Mouse (Mus musculus) left cerebral cortex, postnatal 14 days (tissue): Measurements from ENCODE around the gene Tmem266. TPM values are rescaled to one million over a fixed set of nuclear protein-coding genes. Genes with fewer than 3 reads are reported as not detected.

ENCODE experiments used
- DNase-seq, 2 experiments: peaks; one replicate each; pipeline ENCODE4 v3.0.0; 2021 to 2022; ENCODE audit warnings: low spot score in 2 of 2, mixed read lengths in 1 of 2
- intact Hi-C: fragments of 180-260 bp; cut with DNase I; formaldehyde crosslinking; loops from one replicate; pipeline ENCODE4 v1.15.1; 2025
- total RNA-seq, 2 experiments: library from RNA; stranded (reverse); gene quantifications; 2 replicates each; pipeline ENCODE4 v1.2.3; 2021

The Tmem266 gene
- total RNA-seq, 2 experiments from 2014 or later: 9.5 to 10.5 TPM

- intact Hi-C loops: no loop called here
- no peak for DNase-seq
Observed at GRCm38 (mm10) chr9:55432306-55433289, 105.9 kb downstream of the Tmem266 start.

GRCm38 (mm10) chr9:55433875-55434274 is 107.2 kb downstream of the Tmem266 start:
- DNase-seq: no peak
- intact Hi-C loops: no loop called here

DNA sequence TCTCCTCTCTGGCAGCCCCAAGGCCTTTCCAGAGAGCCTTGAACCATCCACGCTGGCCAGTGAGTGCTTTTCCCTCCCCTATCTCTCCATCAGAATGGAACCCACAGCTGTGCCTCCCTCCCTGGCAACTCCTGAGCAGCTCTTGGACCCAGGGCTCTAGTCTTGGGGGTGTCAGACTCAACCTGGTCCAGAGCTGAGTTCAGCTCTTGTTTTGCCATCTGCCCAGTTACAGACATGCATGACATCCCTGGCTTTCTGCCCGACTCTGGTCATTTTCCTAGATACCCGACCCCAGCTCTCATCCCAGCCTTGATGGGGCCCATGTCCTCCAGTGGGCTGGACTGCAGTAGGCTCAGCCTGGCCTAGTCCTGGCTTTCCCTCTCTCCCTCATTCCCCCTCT is 111.7 kb downstream of the Tmem266 start:
- DNase-seq: no peak
- intact Hi-C loops: no loop called here

- no peak for DNase-seq
- intact Hi-C loops: no loop called here
Observed at GRCm38 (mm10) chr9:55439206-55439780, 112.6 kb downstream of the Tmem266 start.

DNA sequence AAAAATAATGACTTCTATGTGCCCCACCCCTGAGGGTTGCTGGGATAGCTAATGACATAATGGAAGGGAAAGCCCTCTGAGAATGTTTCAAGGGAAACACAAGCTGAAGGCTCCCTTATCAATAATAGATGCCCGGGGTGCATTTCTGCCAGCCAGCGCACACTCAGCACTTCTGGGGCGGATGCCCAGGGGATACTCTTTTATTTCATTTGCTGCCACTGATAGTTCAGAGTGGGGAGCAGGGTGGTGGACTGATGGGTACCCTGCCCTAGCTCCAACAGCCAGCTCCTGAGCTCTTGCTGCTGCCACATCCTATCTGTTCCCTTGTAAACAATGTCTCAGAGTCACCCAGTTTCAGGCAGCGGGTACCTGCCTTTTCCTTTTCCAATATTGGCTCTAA is 120.8 kb downstream of the Tmem266 start:
- intact Hi-C loops: no loop called here
- DNase-seq: no peak

- intact Hi-C loops: no loop called here
Observed at GRCm38 (mm10) chr9:55449108-55449507, 122.4 kb downstream of the Tmem266 start.

GRCm38 (mm10) chr9:55450035-55450434 is 123.3 kb downstream of the Tmem266 start:
- no peak for DNase-seq
- intact Hi-C loops: no loop called here

More at GRCm38 (mm10) chr9:55449108-55449507, 122.4 kb downstream of the Tmem266 start:
- DNase-seq: no peak

DNA sequence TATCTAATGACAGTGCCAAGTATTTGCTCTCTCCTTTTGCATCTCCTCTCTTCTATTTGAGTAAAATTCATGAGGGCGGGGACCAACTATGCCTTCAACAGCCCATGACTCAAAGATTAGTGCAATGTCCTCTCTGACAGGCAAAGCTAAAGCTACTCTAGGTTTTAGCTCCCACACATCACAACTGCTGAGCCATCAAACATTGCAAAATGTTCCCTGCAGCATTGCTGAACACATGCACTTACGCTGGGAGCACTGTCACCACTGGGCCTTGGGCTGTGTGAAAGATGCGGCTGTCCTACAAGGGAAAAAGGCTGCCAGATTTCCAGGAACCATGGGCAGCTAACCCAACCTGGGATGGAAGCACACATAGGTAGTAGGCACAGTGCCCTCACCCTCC is 124.7 kb downstream of the Tmem266 start:
- intact Hi-C loops: no loop called here
- DNase-seq: peak in 1 of 2 experiments; percentile 7

DNA sequence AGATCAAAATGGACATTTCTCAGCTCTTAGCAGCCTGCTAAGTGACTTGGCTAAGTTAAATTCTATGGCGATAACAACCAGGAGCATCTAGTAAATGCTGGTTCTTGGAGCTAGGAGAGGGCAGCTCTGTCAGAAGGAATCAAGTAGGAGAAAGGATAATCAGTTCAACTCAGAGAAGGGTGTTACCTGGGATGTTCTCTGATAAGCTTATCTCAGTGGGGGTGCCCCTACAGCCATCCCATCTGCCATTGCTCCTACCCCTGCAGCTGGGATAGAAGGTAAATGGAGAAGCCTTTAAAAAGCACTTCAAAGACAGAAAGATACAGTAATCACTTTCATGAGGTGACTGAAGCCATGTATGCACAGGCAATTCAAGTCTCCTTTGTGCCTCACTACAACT is 126.2 kb downstream of the Tmem266 start:
- no peak for DNase-seq
- intact Hi-C loops: no loop called here

DNA sequence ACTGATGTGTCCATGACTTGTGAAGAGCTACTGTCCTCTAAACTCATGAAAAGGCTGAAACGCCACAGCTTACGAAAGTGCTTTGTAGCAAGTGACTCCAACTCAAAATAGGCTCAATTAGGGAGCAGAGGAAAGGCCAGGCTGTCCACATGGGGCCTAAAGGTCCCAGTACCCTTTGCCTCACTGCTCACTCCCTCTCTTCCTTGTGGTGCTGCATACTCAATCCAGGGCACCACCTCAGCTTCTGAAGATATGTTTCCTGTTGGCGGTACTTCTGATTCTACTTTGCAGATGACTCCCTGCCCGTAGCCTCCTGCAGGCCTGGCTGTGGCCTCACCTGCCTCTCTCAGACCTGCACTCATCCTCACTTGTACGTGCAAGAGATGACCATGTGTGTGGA is 126.7 kb downstream of the Tmem266 start:
- no peak for DNase-seq
- intact Hi-C loops: no loop called here

GRCm38 (mm10) chr9:55468397-55468796 is 141.7 kb downstream of the Tmem266 start:
- intact Hi-C loops: loop anchor here (5.0 kb wide), 1 partner anchor 69 kb away; the partner anchor contains the start of gene Isl2
- DNase-seq: peak in 1 of 2 experiments; percentile 26

GRCm38 (mm10) chr9:55476084-55476483 is 149.4 kb downstream of the Tmem266 start:
- DNase-seq: no peak
- intact Hi-C loops: no loop called here

- intact Hi-C loops: no loop called here
Observed at GRCm38 (mm10) chr9:55478699-55479098, 152.0 kb downstream of the Tmem266 start.

GRCm38 (mm10) chr9:55482116-55482515 is 155.4 kb downstream of the Tmem266 start:
- intact Hi-C loops: no loop called here
- peak in 1 of 2 experiments; percentile 4 for DNase-seq

More at GRCm38 (mm10) chr9:55478699-55479098, 152.0 kb downstream of the Tmem266 start:
- DNase-seq: no peak

Other genes starting within 250 kb of the Tmem266 start
- gene Ube2q2, start 178.1 kb upstream of the Tmem266 start, total RNA-seq: 10 to 100 TPM; 51.5 to 52.2 TPM
- gene Fbxo22, start 118.0 kb upstream of the Tmem266 start, total RNA-seq: 10 to 100 TPM; 43.1 to 44.5 TPM
- 1 to 10 TPM in 1 of 2 experiments, under 1 TPM in 1; 0.55 to 1.1 TPM for gene Nrg4, start 69 bp upstream of the Tmem266 start, total RNA-seq
- 10 to 100 TPM; 46.9 to 49.1 TPM for gene Etfa, start 185.3 kb downstream of the Tmem266 start, total RNA-seq
- gene Isl2, start 211.8 kb downstream of the Tmem266 start, total RNA-seq: not detected